Mouse (Mus musculus) liver, postnatal 0 days (tissue): ENCODE results near the gene Traf1.

Source experiments
- CTCF ChIP-seq: sonication (generic); IDR thresholded peaks from 2 replicates; pipeline ENCODE4 v1.5.1; 2016; ENCODE audit warnings: antibody characterized with exemption, low read depth
- EP300 ChIP-seq: IDR thresholded peaks from 2 replicates; pipeline ENCODE4 v1.6.1; 2016; ENCODE audit warnings: antibody characterized with exemption, low read depth, mild to moderate bottlenecking

DNA sequence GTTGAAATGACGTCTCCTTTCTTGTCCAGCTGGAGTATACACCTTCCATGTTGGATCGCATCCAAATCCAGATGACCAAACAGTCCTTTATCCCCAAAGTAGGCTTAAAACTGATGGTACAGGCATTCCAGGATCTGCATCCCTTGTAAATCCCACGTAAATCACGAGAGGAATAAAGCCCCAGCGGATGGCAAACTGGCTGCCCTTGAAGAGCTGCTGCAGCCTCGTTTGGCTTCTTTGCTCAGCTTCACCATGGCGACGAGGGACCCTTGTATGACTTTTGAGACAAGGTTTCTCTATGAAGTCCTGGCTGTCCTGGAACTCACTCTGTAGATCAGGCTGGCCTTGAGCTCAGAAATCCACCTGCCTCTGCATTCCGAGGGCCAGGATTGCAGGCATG is 3.1 kb upstream of the Traf1 start:
- TF ChIP-seq EP300 (no peak), CTCF (no peak)
